Mouse (Mus musculus): ENCODE measurements around the gene Prkcq. TPM values are rescaled to one million over a fixed set of nuclear protein-coding genes. Genes with fewer than 3 reads are reported as not detected.

Prkcq gene
- polyA plus RNA-seq, 1 experiment from 2014 or later: 1.7 TPM

DNA sequence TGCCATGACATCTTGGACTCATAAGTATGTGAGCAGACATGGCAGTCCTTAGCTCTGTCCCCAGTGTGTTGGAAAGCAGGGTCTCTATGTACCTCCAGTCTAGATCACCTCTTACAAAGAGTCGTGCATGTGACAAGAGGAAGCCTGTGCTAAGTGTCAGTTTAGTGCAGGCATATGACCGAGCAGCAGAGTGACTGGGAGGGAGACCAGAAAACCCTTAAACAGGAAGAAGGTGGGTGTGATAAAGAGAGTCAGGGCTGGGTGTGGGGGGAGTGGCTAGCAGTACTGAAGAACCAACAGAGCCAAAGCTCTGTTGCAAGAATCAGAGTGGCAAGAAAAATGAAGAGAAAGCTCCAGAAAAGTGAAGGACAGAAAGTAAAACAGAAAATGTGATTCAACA, 15.3 kb downstream of the Prkcq start:
- Histone ChIP-seq H3K36me3 (no peaks in the 10 kb centered on the region), H3K9ac (replicated peaks) (no peak overlapping the region), H3K4me1 (replicated peaks) (no peaks in the 10 kb centered on the region), H3K27me3 (no peaks in the 10 kb centered on the region), H3K27ac (no peak overlapping the region), H3K4me2 (no peak overlapping the region), H3K9me3 (no peaks in the 10 kb centered on the region), H3K4me3 (replicated peaks) (no peak overlapping the region)
- 56% methylated on average over 2 of the region's 2 CpGs for WGBS
- ATAC-seq (ENCODE audit: insufficient number of reproducible peaks, insufficient read depth, low FRiP score, low TSS enrichment, low read depth): no peak

DNA sequence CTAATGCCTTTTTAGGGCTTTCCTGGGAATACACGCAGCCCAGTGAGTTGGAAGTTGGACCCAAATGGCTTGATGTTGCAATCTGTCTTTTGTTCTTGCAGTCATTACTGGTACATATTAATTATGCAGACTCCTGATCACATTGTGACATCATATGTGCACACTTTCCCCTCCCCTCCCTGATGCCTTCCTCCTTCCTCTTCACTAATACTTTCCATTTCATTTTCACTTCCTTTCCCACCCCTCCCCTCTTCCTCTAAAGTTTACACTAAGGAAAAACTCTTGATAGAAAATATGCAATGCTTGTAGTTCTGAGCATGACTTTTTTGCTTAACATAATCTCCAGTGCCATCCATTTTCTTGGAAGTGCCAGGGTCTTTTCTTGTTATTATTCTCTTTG, 16.4 kb downstream of the Prkcq start:
- ATAC-seq (ENCODE audit: insufficient number of reproducible peaks, insufficient read depth, low FRiP score, low TSS enrichment, low read depth): no peak
- H3K4me2 ChIP-seq: no peak overlapping the region
- no peak overlapping the region for H3K9ac ChIP-seq (replicated peaks)
- H3K27me3 ChIP-seq: no peaks in the 10 kb centered on the region
- no peaks in the 10 kb centered on the region for H3K9me3 ChIP-seq
- H3K27ac ChIP-seq: no peak overlapping the region
- no peaks in the 10 kb centered on the region for H3K36me3 ChIP-seq
- 90% methylated on average over 1 of the region's 1 CpGs for whole genome bisulfite sequencing
- no peaks in the 10 kb centered on the region for H3K4me1 ChIP-seq (replicated peaks)
- no peak overlapping the region for H3K4me3 ChIP-seq (replicated peaks)

GRCm38 (mm10) chr2:11189150-11189767, 17.4 kb downstream of the Prkcq start:
- H3K9ac ChIP-seq (replicated peaks): no peak overlapping the region
- ATAC-seq (ENCODE audit: insufficient number of reproducible peaks, insufficient read depth, low FRiP score, low TSS enrichment, low read depth): no peak
- H3K27ac ChIP-seq: no peak overlapping the region
- H3K27me3 ChIP-seq: no peaks in the 10 kb centered on the region
- WGBS: 88% methylated on average over 4 of the region's 4 CpGs
- no peaks in the 10 kb centered on the region for H3K36me3 ChIP-seq
- no peaks in the 10 kb centered on the region for H3K4me1 ChIP-seq (replicated peaks)
- H3K4me3 ChIP-seq (replicated peaks): no peak overlapping the region
- no peak overlapping the region for H3K4me2 ChIP-seq
- no peaks in the 10 kb centered on the region for H3K9me3 ChIP-seq

DNA sequence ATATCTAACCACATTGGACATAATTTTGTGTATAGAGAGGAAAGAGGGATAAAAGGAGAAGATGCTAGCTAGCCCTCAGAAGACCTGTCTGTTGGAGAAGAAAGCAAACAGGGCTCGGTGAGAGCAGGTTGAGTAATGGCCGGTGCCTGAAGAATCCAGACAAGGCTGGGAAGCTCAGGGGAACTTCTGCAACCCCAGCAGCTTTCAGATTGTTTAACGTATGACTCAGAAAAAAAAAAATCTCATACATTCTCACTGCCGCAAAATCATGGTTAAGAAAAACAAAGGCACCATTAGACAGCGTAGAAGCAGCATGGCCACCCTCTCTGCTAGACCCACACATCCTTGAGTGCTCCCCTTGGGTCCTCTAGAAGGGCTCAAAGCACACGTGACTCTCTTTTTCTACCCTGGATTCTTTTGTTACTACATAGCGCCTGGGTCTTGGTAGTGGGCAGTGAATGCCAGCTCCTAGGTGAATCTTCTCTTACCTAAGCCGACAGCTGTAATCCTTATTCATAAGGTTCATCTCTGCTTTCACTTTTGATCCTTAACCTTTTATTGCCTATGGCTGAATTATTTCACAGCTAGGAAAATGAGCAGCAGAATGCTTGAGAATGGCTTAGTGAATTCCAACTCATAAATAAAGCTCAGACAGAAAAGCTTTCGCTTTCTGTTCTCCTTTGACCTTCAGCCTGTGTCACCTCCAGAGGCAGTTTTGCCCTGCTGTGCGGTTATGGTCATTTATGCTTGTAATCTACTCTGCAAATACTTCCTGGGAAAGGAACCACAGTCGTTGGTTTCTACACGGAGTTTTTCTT, 20.6 kb downstream of the Prkcq start:
- no peak for ATAC-seq (ENCODE audit: insufficient number of reproducible peaks, insufficient read depth, low FRiP score, low TSS enrichment, low read depth)
- H3K4me2 ChIP-seq: no peak overlapping the region
- no peak overlapping the region for H3K9ac ChIP-seq (replicated peaks)
- H3K36me3 ChIP-seq: no peaks in the 10 kb centered on the region
- H3K9me3 ChIP-seq: no peaks in the 10 kb centered on the region
- H3K4me1 ChIP-seq (replicated peaks): no peaks in the 10 kb centered on the region
- no peaks in the 10 kb centered on the region for H3K27me3 ChIP-seq
- no peak overlapping the region for H3K4me3 ChIP-seq (replicated peaks)
- H3K27ac ChIP-seq: no peak overlapping the region
- 63% methylated on average over 12 of the region's 12 CpGs for WGBS

DNA sequence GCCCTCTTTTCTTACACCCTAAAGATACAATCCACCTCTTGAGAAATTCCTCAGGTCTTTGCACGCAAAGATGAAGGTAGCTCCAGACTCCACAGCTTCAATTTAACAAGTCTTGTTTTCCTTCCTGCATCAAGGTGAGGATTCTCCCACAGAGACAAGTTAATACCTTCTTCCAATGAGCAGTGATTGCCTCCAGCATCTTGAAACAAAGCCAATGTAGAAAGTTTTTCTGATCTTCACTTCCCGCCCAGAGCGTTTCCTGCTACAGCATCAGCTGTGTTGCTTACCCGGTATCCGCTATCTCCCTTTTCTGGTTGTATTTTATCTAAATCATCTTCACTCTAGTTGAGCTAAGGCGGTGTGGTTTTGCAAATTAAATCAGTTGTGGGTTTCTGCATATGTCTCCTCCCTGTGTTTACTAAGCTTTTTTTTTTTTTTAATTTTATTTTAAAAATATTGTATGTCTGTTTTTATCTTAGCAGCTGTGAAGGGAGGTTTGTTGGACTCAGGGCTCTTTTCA, 21.3 kb downstream of the Prkcq start:
- ATAC-seq (ENCODE audit: insufficient number of reproducible peaks, insufficient read depth, low FRiP score, low TSS enrichment, low read depth): no peak
- WGBS: 85% methylated on average over 6 of the region's 6 CpGs
- no peak overlapping the region for H3K27ac ChIP-seq

GRCm38 (mm10) chr2:11194732-11195340, 22.9 kb downstream of the Prkcq start:
- Histone ChIP-seq H3K9me3 (no peaks in the 10 kb centered on the region), H3K4me2 (no peak overlapping the region), H3K27ac (no peak overlapping the region), H3K4me1 (replicated peaks) (no peaks in the 10 kb centered on the region), H3K27me3 (no peaks in the 10 kb centered on the region), H3K4me3 (replicated peaks) (no peak overlapping the region), H3K36me3 (no peaks in the 10 kb centered on the region), H3K9ac (replicated peaks) (no peak overlapping the region)
- WGBS: 64% methylated on average over 5 of the region's 5 CpGs
- no peak for ATAC-seq (ENCODE audit: insufficient number of reproducible peaks, insufficient read depth, low FRiP score, low TSS enrichment, low read depth)

More for the DNA sequence above, 21.3 kb downstream of the Prkcq start:
- Histone ChIP-seq H3K36me3 (no peaks in the 10 kb centered on the region), H3K4me1 (replicated peaks) (no peaks in the 10 kb centered on the region), H3K4me3 (replicated peaks) (no peak overlapping the region), H3K4me2 (no peak overlapping the region), H3K27me3 (no peaks in the 10 kb centered on the region), H3K9ac (replicated peaks) (no peak overlapping the region), H3K9me3 (no peaks in the 10 kb centered on the region)

GRCm38 (mm10) chr2:11196071-11196470, 24.2 kb downstream of the Prkcq start:
- no peaks in the 10 kb centered on the region for H3K9me3 ChIP-seq
- no peaks in the 10 kb centered on the region for H3K4me1 ChIP-seq (replicated peaks)
- H3K27ac ChIP-seq: no peak overlapping the region
- ATAC-seq (ENCODE audit: insufficient number of reproducible peaks, insufficient read depth, low FRiP score, low TSS enrichment, low read depth): no peak
- 87% methylated on average over 2 of the region's 2 CpGs for WGBS
- H3K9ac ChIP-seq (replicated peaks): no peak overlapping the region
- no peaks in the 10 kb centered on the region for H3K27me3 ChIP-seq
- no peak overlapping the region for H3K4me2 ChIP-seq
- H3K4me3 ChIP-seq (replicated peaks): no peak overlapping the region
- no peaks in the 10 kb centered on the region for H3K36me3 ChIP-seq

GRCm38 (mm10) chr2:11196952-11197559, 25.1 kb downstream of the Prkcq start:
- H3K4me2 ChIP-seq: no peak overlapping the region
- H3K27me3 ChIP-seq: no peaks in the 10 kb centered on the region
- H3K27ac ChIP-seq: no peak overlapping the region
- H3K36me3 ChIP-seq: no peaks in the 10 kb centered on the region
- ATAC-seq (ENCODE audit: insufficient number of reproducible peaks, insufficient read depth, low FRiP score, low TSS enrichment, low read depth): no peak
- H3K9me3 ChIP-seq: no peaks in the 10 kb centered on the region
- no peak overlapping the region for H3K4me3 ChIP-seq (replicated peaks)
- H3K9ac ChIP-seq (replicated peaks): no peak overlapping the region
- 86% methylated on average over 5 of the region's 5 CpGs for WGBS
- H3K4me1 ChIP-seq (replicated peaks): no peaks in the 10 kb centered on the region

DNA sequence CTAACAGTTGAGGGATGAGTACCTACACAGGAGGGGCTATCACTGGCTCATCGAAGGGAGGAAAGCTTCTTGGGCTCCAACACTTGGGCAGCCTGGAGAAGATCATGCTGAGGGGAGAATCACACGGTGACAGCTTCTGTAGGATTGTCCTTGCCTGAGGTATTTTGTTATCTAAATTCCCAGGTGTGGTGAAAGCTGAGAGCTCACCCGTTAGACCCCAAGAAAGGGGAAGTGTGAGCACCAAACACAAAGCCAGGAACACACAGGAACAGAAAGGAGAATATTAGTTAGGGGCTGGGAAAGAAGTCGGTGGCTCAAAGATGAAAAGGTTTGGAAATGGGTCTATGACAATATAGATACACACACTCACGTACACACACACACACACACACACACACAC, 27.7 kb downstream of the Prkcq start:
- WGBS: 78% methylated on average over 5 of the region's 5 CpGs
- Histone ChIP-seq H3K27me3 (no peaks in the 10 kb centered on the region), H3K4me3 (replicated peaks) (no peak overlapping the region), H3K27ac (no peak overlapping the region), H3K9me3 (no peaks in the 10 kb centered on the region), H3K9ac (replicated peaks) (no peak overlapping the region), H3K4me1 (replicated peaks) (no peaks in the 10 kb centered on the region), H3K36me3 (no peaks in the 10 kb centered on the region), H3K4me2 (no peak overlapping the region)
- no peak for ATAC-seq (ENCODE audit: insufficient number of reproducible peaks, insufficient read depth, low FRiP score, low TSS enrichment, low read depth)

DNA sequence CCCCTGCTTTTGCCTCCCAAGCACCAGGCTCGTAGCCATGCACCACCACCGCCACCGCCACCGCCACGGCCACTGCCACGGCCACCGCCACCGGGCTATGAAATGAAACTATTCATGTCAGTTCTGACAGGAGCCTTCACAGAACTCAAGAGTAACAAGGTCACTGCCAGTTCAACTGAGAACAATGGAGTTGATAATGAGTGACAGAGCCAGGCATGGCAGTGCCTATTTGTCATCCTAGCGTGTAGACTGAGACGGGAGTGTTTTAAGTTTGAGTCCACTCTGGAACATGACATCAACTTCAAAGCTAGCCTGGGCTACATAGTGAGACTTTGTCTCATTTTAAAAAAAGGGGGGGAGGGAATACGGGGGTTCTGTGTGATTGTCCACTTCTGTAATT, 30.9 kb downstream of the Prkcq start:
- H3K27me3 ChIP-seq: no peaks in the 10 kb centered on the region
- H3K9me3 ChIP-seq: no peaks in the 10 kb centered on the region
- H3K4me1 ChIP-seq (replicated peaks): no peaks in the 10 kb centered on the region
- H3K4me2 ChIP-seq: no peak overlapping the region
- H3K36me3 ChIP-seq: no peaks in the 10 kb centered on the region
- H3K9ac ChIP-seq (replicated peaks): no peak overlapping the region
- no peak overlapping the region for H3K27ac ChIP-seq
- no peak for ATAC-seq (ENCODE audit: insufficient number of reproducible peaks, insufficient read depth, low FRiP score, low TSS enrichment, low read depth)
- H3K4me3 ChIP-seq (replicated peaks): no peak overlapping the region
- 93% methylated on average over 11 of the region's 11 CpGs for WGBS

GRCm38 (mm10) chr2:11203261-11203660, 31.4 kb downstream of the Prkcq start:
- no peaks in the 10 kb centered on the region for H3K4me1 ChIP-seq (replicated peaks)
- no peak overlapping the region for H3K9ac ChIP-seq (replicated peaks)
- H3K36me3 ChIP-seq: no peaks in the 10 kb centered on the region
- no peaks in the 10 kb centered on the region for H3K9me3 ChIP-seq
- no peak overlapping the region for H3K4me3 ChIP-seq (replicated peaks)
- no peaks in the 10 kb centered on the region for H3K27me3 ChIP-seq
- 50% methylated on average over 5 of the region's 5 CpGs for WGBS
- ATAC-seq (ENCODE audit: insufficient number of reproducible peaks, insufficient read depth, low FRiP score, low TSS enrichment, low read depth): no peak
- no peak overlapping the region for H3K27ac ChIP-seq
- H3K4me2 ChIP-seq: no peak overlapping the region
